In genomic region chr15:62046276-62046675, GRCm38 (mm10) we compare ENCODE assay signal across 28 mouse cellular contexts.
DNase-seq lines count a peak whose midpoint lies in the region; ATAC-seq and TF ChIP-seq lines count a peak whose summit lies in the region.
"Had no signal": no experiment of that assay in that cellular context is flagged by ENCODE, and none has a peak within 500 bp of the region (broad histone marks: within the 10 kb centered on the region; RNA-seq: fewer than 3 reads in every experiment).

No protein-coding gene starts in this region.

- no peaks in the 10 kb centered on the region for H3K9me3 ChIP-seq in MEL (replicated peaks; ENCODE audit: insufficient read depth, low read length)
- H3K9me3 ChIP-seq: forebrain, embryonic 12.5 days; heart, embryonic 10.5 days; heart, embryonic 15.5 days; kidney, embryonic 15.5 days; liver, embryonic 12.5 days; neural tube, embryonic 15.5 days had no signal

- peaks cover 44 to 52% of the 10 kb centered on the region in 2 experiments for H3K36me3 ChIP-seq in MEL (ENCODE audit: control insufficient read depth in 1 of 2, insufficient read depth in 2 of 2, low read length in 2 of 2)
- H3K36me3 ChIP-seq: forebrain, embryonic 12.5 days; heart, embryonic 10.5 days; heart, embryonic 15.5 days; neural tube, embryonic 15.5 days had no signal

- peaks cover 23 to 45% of the 10 kb centered on the region in 2 experiments for H3K4me1 ChIP-seq in MEL (ENCODE audit: control insufficient read depth in 1 of 2, insufficient read depth in 2 of 2, low read length in 2 of 2)
- H3K4me1 ChIP-seq: forebrain, embryonic 12.5 days; heart, embryonic 15.5 days; neural tube, embryonic 15.5 days had no signal

- DNase-seq in 416B (ENCODE audit: low read depth): peak; percentile 55
- DNase-seq in B cell, adult 2 months: peak; percentile 17 to 45
- DNase-seq in MEL (ENCODE audit: low read depth, low spot score): peak; percentile 48
- no peak for DNase-seq in cerebellum, postnatal 14 days
- DNase-seq in kidney, postnatal 10 days: no peak
- DNase-seq in cerebellum, adult 18-20 months: no peak
- DNase-seq: adrenal gland, postnatal 10 days; cerebellum, adult 11 months; cerebellum, adult 9-11 months; forebrain, postnatal 0 days; gastrocnemius, postnatal 10 days; heart, postnatal 36 days; kidney, adult 18-20 months; kidney, postnatal 36 days; left cerebral cortex, postnatal 4 days; liver, postnatal 0 days; midbrain, embryonic 14.5 days; retina, postnatal 1 day; right cerebral cortex, postnatal 14 days; thymus, postnatal 25 days had no signal

- no peak for TF ChIP-seq CTCF in MEL (IDR thresholded peaks at IDR 0.05 in 2 of 3, conservative IDR thresholded peaks at IDR 0.05 in 1 of 3; ENCODE audit: control insufficient read depth in 1 of 3, insufficient read depth in 1 of 3, low read depth in 2 of 3, low read length in 3 of 3, poor library complexity in 1 of 3, severe bottlenecking in 1 of 3)

- ATAC-seq in megakaryocyte, adult 5-6 weeks (ENCODE audit: poor library complexity, severe bottlenecking): peak; percentile 21; the same call in 1 of the 2 replicates
- ATAC-seq: forebrain, postnatal 0 days; liver, embryonic 12.5 days; liver, postnatal 0 days had no signal

- H3K79me2 ChIP-seq in MEL (ENCODE audit: control insufficient read depth, insufficient read depth, low read length, poor library complexity): peaks cover 85% of the 10 kb centered on the region

- no peaks in the 10 kb centered on the region for H3K27me3 ChIP-seq in MEL (ENCODE audit: control insufficient read depth in 1 of 2, insufficient read depth in 2 of 2, low read length in 2 of 2)
- H3K27me3 ChIP-seq: forebrain, embryonic 12.5 days; heart, embryonic 15.5 days; kidney, embryonic 15.5 days; liver, embryonic 12.5 days; neural tube, embryonic 15.5 days had no signal

- no peak for TF ChIP-seq POLR2A in MEL (IDR thresholded peaks at IDR 0.05; ENCODE audit: control insufficient read depth in 1 of 2, insufficient read depth in 1 of 2, low read depth in 1 of 2, low read length in 2 of 2, poor library complexity in 1 of 2)

- no peak overlapping the region for H3K4me3 ChIP-seq in MEL (ENCODE audit: control insufficient read depth in 1 of 2, insufficient read depth in 1 of 2, low read depth in 2 of 2, low read length in 2 of 2)
- H3K4me3 ChIP-seq: forebrain, embryonic 12.5 days; heart, embryonic 10.5 days; heart, embryonic 15.5 days; kidney, embryonic 15.5 days; liver, embryonic 12.5 days; neural tube, embryonic 15.5 days had no signal

- no peak for TF ChIP-seq RAD21 in MEL (IDR thresholded peaks at IDR 0.05; ENCODE audit: low read depth, low read length)

- TF ChIP-seq EP300 in MEL (IDR thresholded peaks at IDR 0.05; ENCODE audit: low read depth in 1 of 2, low read length in 2 of 2): peak; percentile 36 to 41; a peak in 3 of 4 replicates

- H3K9ac ChIP-seq in MEL (ENCODE audit: control insufficient read depth, low read depth, low read length, poor library complexity, severe bottlenecking): no peak overlapping the region
- H3K9ac ChIP-seq: forebrain, embryonic 12.5 days; forebrain, postnatal 0 days; heart, embryonic 15.5 days; hindbrain, embryonic 14.5 days; kidney, embryonic 15.5 days; liver, embryonic 12.5 days; liver, postnatal 0 days; neural tube, embryonic 15.5 days had no signal

- no peak overlapping the region for H3K27ac ChIP-seq in MEL (ENCODE audit: control insufficient read depth, low read depth, low read length)
- H3K27ac ChIP-seq: forebrain, embryonic 12.5 days; heart, embryonic 10.5 days; heart, embryonic 15.5 days; hindbrain, embryonic 14.5 days; kidney, embryonic 15.5 days; liver, embryonic 12.5 days; neural tube, embryonic 15.5 days had no signal

TF ChIP-seq in MEL, 35 proteins besides CTCF, POLR2A, EP300 and RAD21:
- peak; percentile 2; the same call in 1 of the 2 replicates for TF ChIP-seq ZC3H11A (IDR thresholded peaks at IDR 0.05; ENCODE audit: low read depth, low read length)
- TF ChIP-seq HCFC1 (IDR thresholded peaks at IDR 0.05; ENCODE audit: low read depth, low read length): no peak
- peak; percentile 71 for TF ChIP-seq ZNF384 (IDR thresholded peaks at IDR 0.05; ENCODE audit: low read depth, low read length)
- TF ChIP-seq MXI1 (IDR thresholded peaks at IDR 0.05; ENCODE audit: low read depth, low read length): peak; percentile 34; the same call in 1 of the 2 replicates
- no peak for TF ChIP-seq MAX (IDR thresholded peaks at IDR 0.05; ENCODE audit: low read length)
- TF ChIP-seq ELF1 (IDR thresholded peaks at IDR 0.05; ENCODE audit: low read depth, low read length): peak; percentile 59; the same call in 1 of the 2 replicates
- TF ChIP-seq MYC (IDR thresholded peaks at IDR 0.05; ENCODE audit: low read depth, low read length): 0 out of 2 replicates have a peak, but pooled peaks have one; percentile 30
- TF ChIP-seq USF1 (IDR thresholded peaks at IDR 0.05; ENCODE audit: low read depth, low read length): peak; percentile 62
- TF ChIP-seq GATA1 (IDR thresholded peaks at IDR 0.05; ENCODE audit: low read depth, low read length): peak; percentile 50; the same call in 1 of the 2 replicates

Comparison
In these comparisons a context has a peak if more than half of its experiments do, and no peak if none do; other contexts are left out.
1. DNase-seq: peak in 416B (single experiment), B cell, adult 2 months (2 of 2) and MEL (single experiment); none in cerebellum, postnatal 14 days (0 of 2), kidney, postnatal 10 days (single experiment) and cerebellum, adult 18-20 months (0 of 2).